Mouse (Mus musculus) bone marrow, adult 2 months (tissue): ENCODE measurements around the gene Itm2c.

Experiments
- CTCF ChIP-seq: fragments of 200-500 bp; IDR thresholded peaks from 2 replicates; pipeline ENCODE4 v1.5.1; 2011; ENCODE audit warnings: low read length, control low read depth; ENCODE audit not compliant: control insufficient read depth, insufficient read depth
- POLR2A ChIP-seq: fragments of 200-500 bp; IDR thresholded peaks from 2 replicates; pipeline ENCODE4 v1.6.1; 2011; ENCODE audit warnings: low read depth, mild to moderate bottlenecking, control low read depth, low read length, borderline replicate concordance; ENCODE audit not compliant: control insufficient read depth

DNA sequence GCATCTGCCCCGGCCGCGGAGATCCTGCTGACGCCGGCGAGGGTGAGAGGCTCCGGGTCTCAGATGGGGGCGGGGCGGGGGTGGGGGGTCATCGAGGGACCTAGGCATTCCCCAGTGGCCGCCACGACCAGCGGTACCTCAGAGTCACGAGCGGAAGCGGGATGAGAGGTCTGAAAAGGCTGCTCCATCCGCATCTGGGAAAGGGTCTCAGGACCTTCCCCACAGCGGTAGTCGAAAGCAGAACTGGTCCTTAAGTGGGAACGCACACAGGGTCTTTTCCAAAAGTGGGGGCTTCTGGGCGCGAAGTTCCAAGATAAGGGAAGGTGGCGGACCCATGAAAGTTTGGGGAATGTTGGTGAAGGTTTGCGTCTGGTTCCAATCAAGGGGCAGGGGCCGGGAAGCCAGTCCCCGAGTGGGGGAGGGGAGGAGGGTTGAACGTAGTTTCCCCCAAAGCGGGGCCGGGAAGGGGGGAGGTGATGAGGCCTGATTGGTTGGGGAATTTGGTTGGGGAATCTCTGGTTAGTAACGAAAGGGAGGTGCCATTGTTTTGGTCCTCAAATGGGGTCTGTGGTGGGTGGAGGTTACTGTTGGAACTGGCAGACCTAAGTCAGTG, 773 bp downstream of the Itm2c start:
- TF ChIP-seq CTCF (no peak), POLR2A (no peak)
